Mouse (Mus musculus) liver, adult 2 months (tissue): ENCODE data around the gene Rab29. TPM values are rescaled to one million over a fixed set of nuclear protein-coding genes. Genes with fewer than 3 reads are reported as not detected.

Source experiments
- DNase-seq: peaks from one replicate; pipeline ENCODE4 v3.0.0-alpha.2; 2011; ENCODE audit warnings: low read depth, low spot score; ENCODE audit errors: extremely low read depth
- H3K27ac ChIP-seq: fragments of 200-500 bp; replicated peaks from 2 replicates; pipeline ENCODE4 v1.5.1; 2012; ENCODE audit warnings: low read depth, mild to moderate bottlenecking, control low read depth, inconsistent platforms, low read length; ENCODE audit not compliant: insufficient read depth
- H3K27me3 ChIP-seq: fragments of 200-500 bp; 2 replicates; pipeline ENCODE4 v1.6.1; 2012; ENCODE audit warnings: mild to moderate bottlenecking, moderate library complexity, low read length, inconsistent platforms; ENCODE audit not compliant: control insufficient read depth, insufficient read depth
- H3K36me3 ChIP-seq: fragments of 200-500 bp; 2 replicates; pipeline ENCODE4 v1.6.1; 2012; ENCODE audit warnings: low read length, inconsistent platforms; ENCODE audit not compliant: control insufficient read depth, insufficient read depth
- H3K4me1 ChIP-seq: fragments of 200-500 bp; 2 replicates; pipeline ENCODE4 v1.6.1; 2011; ENCODE audit warnings: low read length; ENCODE audit not compliant: control insufficient read depth, insufficient read depth
- H3K4me3 ChIP-seq: fragments of 200-500 bp; 2 replicates; pipeline ENCODE4 v1.5.1; 2011; ENCODE audit warnings: low read depth, mild to moderate bottlenecking, control low read depth, low read length, moderate library complexity; ENCODE audit not compliant: insufficient read depth
- H3K79me2 ChIP-seq: fragments of 200-500 bp; 2 replicates; pipeline ENCODE4 v1.6.1; 2012; ENCODE audit warnings: inconsistent platforms, mild to moderate bottlenecking, low read length, moderate library complexity; ENCODE audit not compliant: control insufficient read depth, insufficient read depth
- H3K9ac ChIP-seq: fragments of 200-500 bp; 2 replicates; pipeline ENCODE4 v1.6.1; 2012; ENCODE audit warnings: low read depth, mild to moderate bottlenecking, control low read depth, inconsistent platforms, low read length
- CTCF ChIP-seq: fragments of 200-500 bp; IDR thresholded peaks from 2 replicates; pipeline ENCODE4 v1.5.1; 2011; ENCODE audit warnings: low read depth, low read length, control low read depth
- POLR2A ChIP-seq: fragments of 200-500 bp; IDR thresholded peaks from 2 replicates; pipeline ENCODE4 v1.6.1; 2011; ENCODE audit warnings: low read length, control low read depth; ENCODE audit not compliant: insufficient read depth; ENCODE audit errors: extremely low read depth
- WGBS: fragments of 180-500 bp; shearing (Covaris S2); methylation state at CpG from one replicate; pipeline ENCODE4 v1.1.7; 2018; 5-methylcytosine and 5-hydroxymethylcytosine counted together
- polyA plus RNA-seq: library from polyadenylated mRNA; depleted of rRNA; stranded (reverse); fragments of >200 nt; gene quantifications from 2 replicates; pipeline ENCODE4 v1.2.3, GENCODE M21; 2012; rRNA removed
- total RNA-seq: library from RNA; depleted of rRNA; stranded (reverse); fragments of >200 nt; gene quantifications from 2 replicates; pipeline ENCODE4 v1.2.3, GENCODE M21; 2014; rRNA removed

The Rab29 gene
- total and polyA plus RNA-seq, 2 experiments, result 18.2 to 20.2 TPM

GRCm38 (mm10) chr1:131919052-131919451, 52.0 kb downstream of the Rab29 start:
- Histone ChIP-seq H3K27me3 (no peaks in the 10 kb centered on the region), H3K4me1 (peaks cover 23% of the 10 kb centered on the region), H3K9ac (peak overlapping the region; percentile 61; the same call in 1 of the 2 replicates), H3K79me2 (peaks cover 7% of the 10 kb centered on the region; the same call in 1 of the 2 replicates), H3K27ac (peak overlapping the region; percentile 87), H3K4me3 (no peak overlapping the region), H3K36me3 (peaks cover 28% of the 10 kb centered on the region)
- peak; percentile 91 for DNase-seq
- 78% methylated on average over 2 of the region's 2 CpGs for WGBS
- TF ChIP-seq POLR2A, result no peak
- TF ChIP-seq CTCF, result no peak

- Histone ChIP-seq H3K4me3 (no peak overlapping the region), H3K36me3 (peaks cover 50% of the 10 kb centered on the region)
- WGBS, result 26% methylated on average over 3 of the region's 3 CpGs
These were observed 55.1 kb downstream of the Rab29 start for GRCm38 (mm10) chr1:131922100-131922499.

More at GRCm38 (mm10) chr1:131922100-131922499, 55.1 kb downstream of the Rab29 start:
- Histone ChIP-seq H3K27me3 (no peaks in the 10 kb centered on the region), H3K79me2 (peaks cover 5% of the 10 kb centered on the region; the same call in 1 of the 2 replicates), H3K4me1 (peaks cover 27% of the 10 kb centered on the region), H3K9ac (0 out of 2 replicates have a peak overlapping the region, but pooled peaks have one; percentile 17), H3K27ac (peak overlapping the region; percentile 75)
- peak; percentile 91 for DNase-seq
- TF ChIP-seq CTCF, result no peak
- TF ChIP-seq POLR2A, result no peak

Other genes starting within 250 kb of the Rab29 start
- 0.20 TPM in 1 of 2 replicates, not detected in the other for gene Ctse, start 228.9 kb upstream of the Rab29 start, total RNA-seq
- 0.11 and 15.8 TPM in 2 replicates for gene Ctse, start 228.9 kb upstream of the Rab29 start, polyA plus RNA-seq
- 0.83 and 0.87 TPM in 2 replicates for gene Rab7b, start 178.5 kb upstream of the Rab29 start, total RNA-seq
- gene Rab7b, start 178.5 kb upstream of the Rab29 start, polyA plus RNA-seq, result 0.29 and 0.45 TPM in 2 replicates
- gene Slc26a9, start 123.2 kb upstream of the Rab29 start, total RNA-seq, result under 0.01 TPM in 1 of 2 replicates, not detected in the other
- not detected in 2 replicates for gene Slc26a9, start 123.2 kb upstream of the Rab29 start, polyA plus RNA-seq
- 35.5 and 40.5 TPM in 2 replicates for gene Pm20d1, start 69.8 kb upstream of the Rab29 start, total RNA-seq
- gene Pm20d1, start 69.8 kb upstream of the Rab29 start, polyA plus RNA-seq, result 62.0 and 78.1 TPM in 2 replicates
- 1.3 and 1.5 TPM in 2 replicates for gene Slc41a1, start 39.7 kb upstream of the Rab29 start, total RNA-seq
- gene Slc41a1, start 39.7 kb upstream of the Rab29 start, polyA plus RNA-seq, result 3.0 and 5.8 TPM in 2 replicates
- 46.1 and 52.5 TPM in 2 replicates for gene Nucks1, start 43.3 kb downstream of the Rab29 start, total RNA-seq
- 5.1 and 6.0 TPM in 2 replicates for gene Nucks1, start 43.3 kb downstream of the Rab29 start, polyA plus RNA-seq
- gene Slc45a3, start 95.7 kb downstream of the Rab29 start, total RNA-seq, result 10.0 and 10.3 TPM in 2 replicates
- gene Slc45a3, start 95.7 kb downstream of the Rab29 start, polyA plus RNA-seq, result 28.0 and 39.8 TPM in 2 replicates
- gene Elk4, start 140.4 kb downstream of the Rab29 start, total RNA-seq, result 39.4 and 42.1 TPM in 2 replicates
- 17.2 and 23.3 TPM in 2 replicates for gene Elk4, start 140.4 kb downstream of the Rab29 start, polyA plus RNA-seq
- 0.09 and 0.13 TPM in 2 replicates for gene Mfsd4a, start 200.8 kb downstream of the Rab29 start, total RNA-seq
- gene Mfsd4a, start 200.8 kb downstream of the Rab29 start, polyA plus RNA-seq, result 0.12 and 0.21 TPM in 2 replicates